Mouse (Mus musculus) cortical plate, adult 2 months (tissue): Measurements from ENCODE around the gene Tnfaip6. TPM values are rescaled to one million over a fixed set of nuclear protein-coding genes. Genes with fewer than 3 reads are reported as not detected.

Experiments
- H3K27ac ChIP-seq: fragments of 200-500 bp; 2 replicates; pipeline ENCODE4 v1.5.1; 2012; ENCODE audit warnings: low read length, control low read depth, inconsistent platforms; ENCODE audit not compliant: insufficient read depth
- H3K4me1 ChIP-seq: fragments of 200-500 bp; 2 replicates; pipeline ENCODE4 v1.6.1; 2011; ENCODE audit warnings: low read length; ENCODE audit not compliant: control insufficient read depth, insufficient read depth
- H3K4me3 ChIP-seq: fragments of 200-500 bp; 2 replicates; pipeline ENCODE4 v1.5.1; 2011; ENCODE audit warnings: mild to moderate bottlenecking, low read length, control low read depth; ENCODE audit not compliant: insufficient read depth
- CTCF ChIP-seq: fragments of 200-500 bp; IDR thresholded peaks from 2 replicates; pipeline ENCODE4 v1.5.1; 2011; ENCODE audit warnings: mild to moderate bottlenecking, control low read depth, low read length; ENCODE audit not compliant: insufficient read depth; ENCODE audit errors: extremely low read depth
- POLR2A ChIP-seq: fragments of 200-500 bp; IDR thresholded peaks from 2 replicates; pipeline ENCODE4 v1.6.1; 2011; ENCODE audit warnings: mild to moderate bottlenecking, low read length, control low read depth; ENCODE audit not compliant: insufficient read depth; ENCODE audit errors: extremely low read depth
- polyA plus RNA-seq: library from polyadenylated mRNA; depleted of rRNA; stranded (reverse); fragments of >200 nt; gene quantifications from 2 replicates; pipeline ENCODE4 v1.2.3, GENCODE M21; 2012

Tnfaip6 gene
- polyA plus RNA-seq, 1 experiment = 10.3 TPM

DNA sequence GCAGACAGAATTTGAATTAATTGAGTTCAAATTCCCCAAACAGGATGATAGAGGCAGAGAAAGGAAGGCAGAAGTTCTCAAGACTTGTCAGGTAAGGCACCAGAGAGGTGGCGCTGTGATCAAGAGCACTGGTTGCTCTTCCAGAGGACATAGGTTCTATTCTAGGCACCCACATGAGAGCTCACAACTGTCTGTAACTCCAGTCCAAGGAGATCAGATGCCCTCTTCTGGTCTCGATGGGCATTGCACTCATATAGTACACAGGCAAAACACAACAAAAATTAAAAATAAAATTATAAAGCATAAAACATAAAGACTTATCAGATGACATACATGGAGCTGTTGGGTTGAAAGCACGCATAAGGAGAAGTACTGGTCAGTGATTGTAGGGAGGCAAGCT lies 8.4 kb upstream of the Tnfaip6 start:
- no peak overlapping the region for H3K27ac ChIP-seq
- TF ChIP-seq CTCF (no peak), POLR2A (no peak)
- H3K4me1 ChIP-seq = no peaks in the 10 kb centered on the region
- no peak overlapping the region for H3K4me3 ChIP-seq

GRCm38 (mm10) chr2:52031491-52031890 lies 6.3 kb upstream of the Tnfaip6 start:
- no peak overlapping the region for H3K27ac ChIP-seq
- H3K4me3 ChIP-seq = no peak overlapping the region
- TF ChIP-seq POLR2A = no peak
- TF ChIP-seq CTCF = no peak
- no peaks in the 10 kb centered on the region; the same call in 1 of the 2 replicates for H3K4me1 ChIP-seq

GRCm38 (mm10) chr2:52034601-52035000 lies 3.2 kb upstream of the Tnfaip6 start:
- Histone ChIP-seq H3K27ac (no peak overlapping the region), H3K4me3 (no peak overlapping the region), H3K4me1 (no peaks in the 10 kb centered on the region; the same call in 1 of the 2 replicates)
- TF ChIP-seq POLR2A (no peak), CTCF (no peak)

GRCm38 (mm10) chr2:52035144-52035543 lies 2.7 kb upstream of the Tnfaip6 start:
- TF ChIP-seq CTCF = no peak
- no peak for TF ChIP-seq POLR2A
- Histone ChIP-seq H3K27ac (no peak overlapping the region), H3K4me3 (no peak overlapping the region), H3K4me1 (no peaks in the 10 kb centered on the region; the same call in 1 of the 2 replicates)

DNA sequence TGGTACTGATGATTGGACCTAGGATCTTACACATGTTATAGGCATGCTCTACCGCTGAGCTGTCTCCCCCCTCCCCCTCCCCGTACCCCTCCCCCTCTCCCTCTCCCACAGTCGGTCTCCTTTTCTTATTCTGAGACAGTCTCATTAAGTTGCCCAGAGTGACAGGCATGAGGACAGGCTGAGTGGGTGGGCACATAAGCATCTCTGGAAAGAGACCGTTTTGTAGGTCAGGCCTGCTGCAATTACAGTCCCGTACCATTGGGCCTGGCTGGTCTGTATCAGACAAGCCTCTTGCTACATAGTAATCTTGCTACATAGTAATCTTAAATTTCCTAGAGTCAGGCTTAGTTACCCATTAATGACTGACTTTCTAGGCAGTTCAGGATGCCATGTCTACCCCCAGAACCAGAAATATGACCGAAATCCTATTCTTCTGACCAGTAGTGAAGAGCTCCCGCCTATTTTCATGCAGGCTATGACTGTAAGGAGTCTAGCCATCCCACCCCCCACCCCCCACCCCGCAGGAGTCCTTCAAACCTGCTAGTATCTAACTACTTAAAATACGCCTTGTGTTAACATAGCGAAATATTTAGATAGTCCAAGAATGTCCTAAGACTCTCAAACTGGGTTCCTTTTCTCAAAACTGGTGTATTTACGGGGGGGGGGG lies 747 bp upstream of the Tnfaip6 start:
- no peaks in the 10 kb centered on the region; the same call in 1 of the 2 replicates for H3K4me1 ChIP-seq
- no peak overlapping the region for H3K27ac ChIP-seq
- no peak overlapping the region for H3K4me3 ChIP-seq
- TF ChIP-seq POLR2A (no peak), CTCF (no peak)

- Histone ChIP-seq H3K4me3 (peak overlapping the region; percentile 41), H3K27ac (no peak overlapping the region), H3K4me1 (no peaks in the 10 kb centered on the region; the same call in 1 of the 2 replicates)
- TF ChIP-seq CTCF (no peak), POLR2A (no peak)
Measured at GRCm38 (mm10) chr2:52038558-52038957, 749 bp downstream of the Tnfaip6 start.

DNA sequence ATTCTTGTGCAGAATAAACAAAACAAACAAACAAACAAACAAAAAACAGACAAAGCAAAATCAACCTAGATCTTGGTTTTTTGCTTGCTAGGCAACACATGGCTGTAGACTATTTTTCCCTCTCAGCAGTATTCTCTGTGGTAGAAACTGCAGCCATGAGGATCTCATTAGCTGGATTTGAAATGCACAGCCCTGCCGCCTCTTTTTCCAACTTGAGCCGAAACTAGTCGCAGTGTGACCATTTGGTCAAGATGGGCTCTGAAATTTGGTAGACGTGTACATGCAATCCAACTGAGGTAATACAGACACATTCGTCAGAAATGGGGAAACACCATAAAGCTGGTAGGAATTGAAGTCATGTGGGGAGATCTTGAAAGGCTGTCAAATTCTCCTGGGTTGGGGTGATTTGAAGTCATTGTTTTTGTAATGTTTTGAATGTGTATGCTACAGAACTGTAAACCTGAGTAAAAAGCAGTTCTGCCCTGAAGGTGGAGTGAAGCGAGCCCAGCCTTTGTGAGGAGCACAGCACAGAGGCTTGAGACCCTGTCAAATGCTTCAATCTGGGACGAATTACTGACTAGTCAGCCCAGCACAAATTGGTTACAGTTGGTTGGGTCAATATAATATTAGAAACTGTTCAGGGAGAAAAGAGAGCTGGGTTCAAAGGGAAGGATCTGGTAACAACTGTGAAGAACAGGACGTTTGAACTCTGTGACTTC lies 1.4 kb downstream of the Tnfaip6 start:
- no peaks in the 10 kb centered on the region; the same call in 1 of the 2 replicates for H3K4me1 ChIP-seq
- 0 out of 2 replicates have a peak overlapping the region, but pooled peaks have one; percentile 17 for H3K4me3 ChIP-seq
- TF ChIP-seq CTCF = no peak
- TF ChIP-seq POLR2A = no peak
- no peak overlapping the region for H3K27ac ChIP-seq

- Histone ChIP-seq H3K4me1 (no peaks in the 10 kb centered on the region), H3K27ac (no peak overlapping the region), H3K4me3 (no peak overlapping the region)
- TF ChIP-seq CTCF = no peak
- TF ChIP-seq POLR2A = no peak
Measured at GRCm38 (mm10) chr2:52042132-52042531, 4.3 kb downstream of the Tnfaip6 start.

DNA sequence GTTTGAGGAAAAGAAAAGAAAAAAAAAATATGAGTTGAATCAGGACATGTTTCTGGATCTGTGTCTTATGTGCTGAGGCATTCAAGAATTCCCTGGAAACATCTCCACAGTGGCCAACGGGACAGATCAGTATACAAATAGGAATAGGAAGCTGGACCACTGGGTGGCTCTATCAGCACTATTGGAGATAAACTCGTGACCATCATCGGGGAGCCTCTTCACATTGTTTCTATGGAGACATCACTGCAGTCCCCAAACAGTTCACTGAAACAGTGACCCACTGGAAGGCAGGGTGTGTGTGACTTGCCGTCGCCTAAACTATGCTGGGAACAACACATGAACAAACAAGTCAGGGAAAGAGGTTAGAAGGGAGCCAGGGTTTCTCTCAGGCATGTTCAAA lies 4.9 kb downstream of the Tnfaip6 start:
- no peak for TF ChIP-seq POLR2A
- Histone ChIP-seq H3K27ac (0 out of 2 replicates have a peak overlapping the region, but pooled peaks have one; percentile 48), H3K4me3 (no peak overlapping the region), H3K4me1 (no peaks in the 10 kb centered on the region)

GRCm38 (mm10) chr2:52043485-52043884 lies 5.7 kb downstream of the Tnfaip6 start:
- Histone ChIP-seq H3K27ac (peak overlapping the region; percentile 3; the same call in 1 of the 2 replicates), H3K4me3 (no peak overlapping the region), H3K4me1 (no peaks in the 10 kb centered on the region)
- TF ChIP-seq CTCF (no peak), POLR2A (no peak)
